Mouse (Mus musculus) lung, embryonic 16.5 days (tissue): ENCODE data around the gene Ccdc84. TPM values are rescaled to one million over a fixed set of nuclear protein-coding genes. Genes with fewer than 3 reads are reported as not detected.

Source experiments
- ATAC-seq: fragments of 200-750 bp; cut with Nextera tagmentation; 2 replicates; pipeline ENCODE4 v1.8.0; 2017; ENCODE audit warnings: low read depth, mild to moderate bottlenecking, moderate library complexity
- H3K27ac ChIP-seq: fragments of 300-500 bp; sonication (generic); 2 replicates; pipeline ENCODE4 v1.5.1; 2014; ENCODE audit warnings: mild to moderate bottlenecking, control low read depth, low read length
- H3K27me3 ChIP-seq: fragments of 300-500 bp; sonication (generic); 2 replicates; pipeline ENCODE4 v1.6.1; 2014; ENCODE audit warnings: low read depth, low read length, mixed read lengths; ENCODE audit not compliant: control insufficient read depth, insufficient read depth
- H3K36me3 ChIP-seq: fragments of 300-500 bp; sonication (generic); 2 replicates; pipeline ENCODE4 v1.6.1; 2014; ENCODE audit warnings: low read length; ENCODE audit not compliant: control insufficient read depth, insufficient read depth
- H3K4me1 ChIP-seq: fragments of 300-500 bp; sonication (generic); replicated peaks from 2 replicates; pipeline ENCODE4 v1.6.1; 2014; ENCODE audit warnings: low read length, mixed read lengths; ENCODE audit not compliant: control insufficient read depth, insufficient read depth
- H3K4me2 ChIP-seq: fragments of 300-500 bp; sonication (generic); 2 replicates; pipeline ENCODE4 v1.6.1; 2014; ENCODE audit warnings: low read depth, low read length, control low read depth
- H3K4me3 ChIP-seq: fragments of 300-500 bp; sonication (generic); 2 replicates; pipeline ENCODE4 v1.5.1; 2014; ENCODE audit warnings: mild to moderate bottlenecking, low read length, control low read depth
- H3K9ac ChIP-seq: fragments of 300-500 bp; sonication (generic); 2 replicates; pipeline ENCODE4 v1.6.1; 2014; ENCODE audit warnings: low read length, control low read depth
- H3K9me3 ChIP-seq: fragments of 300-500 bp; sonication (generic); 2 replicates; pipeline ENCODE4 v1.6.1; 2016; ENCODE audit warnings: low read length; ENCODE audit not compliant: control insufficient read depth
- WGBS: fragments of 180-500 bp; shearing (Covaris S2); extraction: QIAGEN DNeasy Blood & Tissue Kit; methylation state at CpG from one replicate; pipeline ENCODE4 v1.1.7; 2014; 5-methylcytosine and 5-hydroxymethylcytosine counted together
- polyA plus RNA-seq: library from polyadenylated mRNA; unstranded; fragments of >200 nt; fragmentation: Nextera tagmentation; extraction: Ambion mirVana; gene quantifications from 2 replicates; pipeline ENCODE4 v1.2.1, GENCODE M21; 2015

The Ccdc84 gene
- polyA plus RNA-seq, 1 experiment from 2014 or later: 32.5 TPM

GRCm38 (mm10) chr9:44399114-44399794, 19.1 kb downstream of the Ccdc84 start:
- Histone ChIP-seq H3K36me3 (peaks cover 29% of the 10 kb centered on the region), H3K4me1 (peaks cover 10% of the 10 kb centered on the region), H3K4me2 (no peak overlapping the region), H3K4me3 (no peak overlapping the region), H3K9me3 (no peaks in the 10 kb centered on the region), H3K27me3 (no peaks in the 10 kb centered on the region), H3K27ac (no peak overlapping the region), H3K9ac (no peak overlapping the region)
- no peak for ATAC-seq
- 77% methylated on average over 13 of the region's 13 CpGs for WGBS

DNA sequence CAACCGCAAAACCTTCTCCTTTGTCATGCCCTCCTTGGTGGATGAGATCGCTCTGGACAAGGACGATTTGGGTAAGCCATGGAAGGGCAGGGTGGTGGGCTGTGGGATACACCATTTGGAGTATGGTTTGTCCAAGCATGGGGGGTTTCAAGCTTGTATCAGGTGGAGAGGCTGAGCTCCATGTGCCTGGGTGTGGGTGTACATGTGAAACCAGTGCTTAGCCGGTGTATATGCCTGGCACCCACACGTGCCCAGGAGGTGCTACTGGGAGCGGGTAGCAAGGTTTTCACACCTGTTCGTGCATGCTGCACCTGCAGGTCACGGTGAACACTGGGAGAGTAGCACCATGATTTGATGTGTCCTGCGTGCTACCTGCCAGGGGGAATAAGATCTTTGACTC, 19.8 kb downstream of the Ccdc84 start:
- H3K9me3 ChIP-seq: no peaks in the 10 kb centered on the region
- H3K4me2 ChIP-seq: no peak overlapping the region
- peaks cover 10% of the 10 kb centered on the region for H3K4me1 ChIP-seq
- no peak for ATAC-seq
- no peak overlapping the region for H3K27ac ChIP-seq
- no peak overlapping the region for H3K4me3 ChIP-seq
- peaks cover 23% of the 10 kb centered on the region for H3K36me3 ChIP-seq
- no peaks in the 10 kb centered on the region for H3K27me3 ChIP-seq
- H3K9ac ChIP-seq: no peak overlapping the region
- 77% methylated on average over 9 of the region's 9 CpGs for WGBS

GRCm38 (mm10) chr9:44398087-44398486, 20.3 kb downstream of the Ccdc84 start:
- H3K9ac ChIP-seq: peak overlapping the region; percentile 85
- H3K4me1 ChIP-seq: peaks cover 10% of the 10 kb centered on the region
- no peaks in the 10 kb centered on the region for H3K27me3 ChIP-seq
- H3K9me3 ChIP-seq: no peaks in the 10 kb centered on the region
- no peak overlapping the region for H3K27ac ChIP-seq
- H3K4me2 ChIP-seq: peak overlapping the region; percentile 93
- WGBS: 29% methylated on average over 4 of the region's 4 CpGs
- H3K36me3 ChIP-seq: peaks cover 19% of the 10 kb centered on the region
- ATAC-seq: no peak
- peak overlapping the region; percentile 68 for H3K4me3 ChIP-seq

DNA sequence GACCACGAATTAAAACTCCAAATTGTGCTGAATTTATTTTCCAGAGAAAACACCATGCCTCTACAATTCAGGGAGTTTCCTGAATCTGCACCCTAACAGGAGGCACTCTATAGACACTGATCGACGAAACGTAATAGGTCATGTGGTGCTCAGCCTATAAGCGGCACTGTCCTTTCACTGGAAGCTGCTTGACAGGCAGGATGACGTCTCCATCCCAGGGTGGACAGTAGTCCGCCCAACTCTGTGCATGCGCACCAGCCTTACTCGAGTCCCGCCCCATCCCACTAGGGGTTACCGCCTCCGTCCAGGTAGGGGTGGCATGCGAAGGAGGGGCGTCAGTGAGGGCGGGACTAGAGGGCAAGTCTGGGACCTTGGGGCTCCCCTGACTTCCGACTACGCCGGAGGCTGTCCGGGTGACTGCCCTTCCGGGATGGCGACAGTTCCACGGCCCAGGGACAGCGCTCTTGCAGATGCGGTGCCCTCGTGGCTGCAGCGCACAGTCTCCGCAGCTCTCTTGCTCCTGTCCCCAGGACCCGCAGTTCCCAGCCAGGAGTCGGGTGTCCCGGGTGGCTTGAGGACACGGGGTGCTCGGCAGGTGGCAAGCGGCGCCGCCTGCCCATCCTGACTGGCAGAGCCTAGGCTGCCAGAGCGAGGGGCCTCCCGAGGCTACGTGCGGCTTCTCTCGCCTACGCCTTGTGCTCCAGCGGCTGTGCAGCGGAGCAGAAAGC, 21.5 kb downstream of the Ccdc84 start, which contains the start of gene Slc37a4:
Slc37a4 (plus strand) TSS at position 169 of the 728 bp plus-strand sequence.
- Histone ChIP-seq H3K9ac (peak within 1 kb of the TSS; percentile 85), H3K27me3 (no peaks in the 10 kb centered on the region), H3K9me3 (no peaks in the 10 kb centered on the region), H3K4me3 (peak within 1 kb of the TSS; percentile 68), H3K27ac (peak within 1 kb of the TSS; percentile 76), H3K36me3 (peaks cover 10% of the 10 kb centered on the region), H3K4me1 (peaks cover 10% of the 10 kb centered on the region), H3K4me2 (peak within 1 kb of the TSS; percentile 93)
- ATAC-seq: peak; percentile 98
- under 1% methylated on average over 43 of the region's 43 CpGs for WGBS

- H3K4me3 ChIP-seq: no peak overlapping the region
- H3K27ac ChIP-seq: no peak overlapping the region
- no peaks in the 10 kb centered on the region for H3K4me1 ChIP-seq
- H3K4me2 ChIP-seq: no peak overlapping the region
- 29% methylated on average over 4 of the region's 4 CpGs for WGBS
- H3K36me3 ChIP-seq: peaks cover 34% of the 10 kb centered on the region
- ATAC-seq: peak; percentile 59
- no peaks in the 10 kb centered on the region for H3K27me3 ChIP-seq
- no peak overlapping the region for H3K9ac ChIP-seq
- H3K9me3 ChIP-seq: no peaks in the 10 kb centered on the region
Measured at GRCm38 (mm10) chr9:44391466-44391865, 26.9 kb downstream of the Ccdc84 start.

- no peak overlapping the region for H3K4me3 ChIP-seq
- no peaks in the 10 kb centered on the region for H3K4me1 ChIP-seq
- 58% methylated on average over 8 of the region's 8 CpGs for WGBS
- H3K9ac ChIP-seq: no peak overlapping the region
- no peaks in the 10 kb centered on the region for H3K9me3 ChIP-seq
- H3K27ac ChIP-seq: no peak overlapping the region
- ATAC-seq: no peak
- H3K4me2 ChIP-seq: no peak overlapping the region
- H3K36me3 ChIP-seq: peaks cover 51% of the 10 kb centered on the region
- no peaks in the 10 kb centered on the region for H3K27me3 ChIP-seq
Measured at GRCm38 (mm10) chr9:44389273-44389672, 29.1 kb downstream of the Ccdc84 start.

DNA sequence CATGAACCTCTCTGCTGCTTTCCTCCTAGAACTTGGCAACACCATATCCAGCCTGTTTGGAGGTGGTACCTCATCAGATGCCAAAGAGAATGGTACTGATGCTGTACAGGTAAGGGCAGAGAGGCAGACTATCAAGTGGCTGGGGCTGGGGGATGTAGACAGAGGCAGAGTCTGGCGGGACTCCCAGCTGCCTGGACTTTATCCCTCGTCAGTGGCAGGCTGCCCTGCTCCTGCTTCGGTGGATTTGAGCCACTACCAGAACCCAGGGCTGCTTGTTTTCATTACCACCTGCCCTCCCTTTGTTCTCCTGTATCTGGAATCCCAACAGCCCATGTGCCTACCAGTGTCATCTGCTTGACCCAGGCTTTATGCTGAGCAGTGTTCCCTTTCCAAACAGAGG, 31.1 kb downstream of the Ccdc84 start:
- H3K27me3 ChIP-seq: no peaks in the 10 kb centered on the region
- no peak for ATAC-seq
- H3K9me3 ChIP-seq: no peaks in the 10 kb centered on the region
- no peaks in the 10 kb centered on the region for H3K4me1 ChIP-seq
- no peak overlapping the region for H3K4me2 ChIP-seq
- H3K36me3 ChIP-seq: peaks cover 63% of the 10 kb centered on the region
- no peak overlapping the region for H3K27ac ChIP-seq
- H3K4me3 ChIP-seq: no peak overlapping the region
- WGBS: 84% methylated on average over 3 of the region's 3 CpGs
- no peak overlapping the region for H3K9ac ChIP-seq

DNA sequence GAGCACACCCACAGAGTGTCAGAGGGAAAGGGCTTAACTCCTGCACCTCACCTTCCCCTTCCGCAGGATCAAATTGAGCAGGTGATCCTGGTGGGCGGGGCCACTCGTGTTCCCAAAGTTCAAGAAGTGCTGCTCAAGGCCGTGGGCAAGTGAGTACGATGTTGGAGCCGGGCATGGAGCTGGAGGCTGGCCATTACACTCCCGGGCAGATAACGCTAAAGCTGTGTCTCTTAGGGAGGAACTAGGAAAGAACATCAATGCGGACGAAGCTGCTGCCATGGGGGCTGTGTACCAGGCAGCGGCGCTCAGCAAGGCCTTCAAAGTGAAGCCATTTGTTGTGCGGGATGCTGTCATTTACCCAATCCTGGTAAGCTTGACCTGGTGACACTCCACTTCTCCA, 33.8 kb downstream of the Ccdc84 start:
- Histone ChIP-seq H3K4me2 (no peak overlapping the region), H3K9ac (no peak overlapping the region), H3K4me1 (peaks cover 10% of the 10 kb centered on the region), H3K36me3 (peaks cover 61% of the 10 kb centered on the region), H3K9me3 (no peaks in the 10 kb centered on the region), H3K27ac (no peak overlapping the region), H3K4me3 (no peak overlapping the region), H3K27me3 (no peaks in the 10 kb centered on the region)
- 87% methylated on average over 13 of the region's 13 CpGs for WGBS
- no peak for ATAC-seq

- peak overlapping the region; percentile 87 for H3K4me3 ChIP-seq
- H3K36me3 ChIP-seq: peaks cover 24% of the 10 kb centered on the region
- peak overlapping the region; percentile 95 for H3K4me2 ChIP-seq
- peak overlapping the region; percentile 91 for H3K9ac ChIP-seq
- WGBS: 2% methylated on average over 15 of the region's 15 CpGs
- H3K27ac ChIP-seq: peak overlapping the region; percentile 83
- no peaks in the 10 kb centered on the region for H3K27me3 ChIP-seq
- peaks cover 14% of the 10 kb centered on the region for H3K4me1 ChIP-seq
- peak; percentile 19 for ATAC-seq
- H3K9me3 ChIP-seq: no peaks in the 10 kb centered on the region
Measured at GRCm38 (mm10) chr9:44379862-44380261, 38.5 kb downstream of the Ccdc84 start.
